Mouse (Mus musculus) heart, postnatal 0 days (tissue): ENCODE data around the gene St6gal1.

Experiments used
- CTCF ChIP-seq: IDR thresholded peaks from 2 replicates; pipeline ENCODE4 v1.5.1; 2016; ENCODE audit warnings: antibody characterized with exemption, control low read depth, low read depth
- EP300 ChIP-seq: IDR thresholded peaks from 2 replicates; pipeline ENCODE4 v1.6.1; 2016; ENCODE audit warnings: antibody characterized with exemption, low read depth

- TF ChIP-seq CTCF, result no peak
- no peak for TF ChIP-seq EP300
Measured at GRCm38 (mm10) chr16:23279879-23280741, 55.6 kb downstream of the St6gal1 start.
